24 mouse cellular contexts compared by ENCODE assay signal in the genomic region with DNA sequence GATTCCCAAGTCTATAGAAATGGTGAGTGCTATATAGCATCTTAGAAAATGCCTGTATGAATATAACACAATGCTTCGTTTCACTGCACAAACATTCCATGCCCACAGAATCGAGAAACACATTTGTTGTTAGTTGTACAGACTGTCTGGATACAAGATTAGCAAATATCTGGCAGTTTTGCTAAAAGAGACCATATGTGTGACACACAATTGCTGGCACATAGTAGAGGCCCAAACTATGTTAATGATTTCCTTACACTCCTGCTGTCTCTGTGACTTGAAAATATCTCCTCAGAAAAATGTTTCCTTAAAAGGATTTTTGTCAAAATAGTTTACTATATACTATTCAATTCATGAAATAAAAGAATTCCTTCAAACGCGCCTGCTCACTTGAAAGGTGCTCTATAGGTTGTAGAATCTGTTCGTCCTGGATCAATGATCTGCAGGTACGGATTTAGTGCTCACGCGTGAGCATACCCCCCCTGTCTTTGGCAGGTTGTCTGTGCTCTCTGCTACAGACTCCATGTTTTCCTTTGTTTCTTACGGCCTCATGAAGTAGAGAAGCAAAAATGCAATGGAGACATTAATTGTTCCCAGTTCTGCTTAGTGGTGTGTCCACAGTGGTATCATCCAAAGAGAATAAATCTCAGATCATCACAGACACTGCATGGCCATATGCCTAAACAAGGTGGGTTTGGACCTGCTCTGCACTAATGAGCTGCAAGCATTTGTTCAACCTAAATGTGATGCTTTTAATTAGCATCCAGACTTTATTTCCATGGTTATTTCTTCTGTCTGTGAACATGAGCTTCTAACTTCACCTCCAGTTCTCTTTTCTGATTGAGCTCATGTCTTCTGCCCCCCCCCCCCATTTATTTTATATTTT.
DNase-seq lines count a peak whose midpoint lies in the region; ATAC-seq and TF ChIP-seq lines count a peak whose summit lies in the region.
"Had no signal": no experiment of that assay in that cellular context is flagged by ENCODE, and none has a peak within 500 bp of the region (broad histone marks: within the 10 kb centered on the region; RNA-seq: fewer than 3 reads in every experiment).

No protein-coding gene starts in this region.

- ATAC-seq in embryonic facial prominence, embryonic 13.5 days (ENCODE audit: insufficient number of reproducible peaks, insufficient read depth, low FRiP score, low TSS enrichment, low read depth) = no peak
- peak; percentile 94 for ATAC-seq in forebrain, embryonic 16.5 days
- ATAC-seq in liver, embryonic 12.5 days = no peak
- ATAC-seq: activated CD4-positive, CD25-positive, alpha-beta regulatory T cell, adult 4 months had no signal

- H3K36me3 ChIP-seq in embryonic facial prominence, embryonic 13.5 days = no peaks in the 10 kb centered on the region
- H3K36me3 ChIP-seq in embryonic facial prominence, embryonic 10.5 days (replicated peaks) = no peaks in the 10 kb centered on the region
- no peaks in the 10 kb centered on the region for H3K36me3 ChIP-seq in forebrain, embryonic 16.5 days (ENCODE audit: control insufficient read depth, insufficient read depth)
- no peaks in the 10 kb centered on the region for H3K36me3 ChIP-seq in liver, embryonic 12.5 days
- H3K36me3 ChIP-seq: G1E; heart, embryonic 12.5 days; hindbrain, embryonic 12.5 days; limb, embryonic 12.5 days; liver, embryonic 13.5 days; lung, embryonic 15.5 days; midbrain, embryonic 12.5 days had no signal

- H3K4me2 ChIP-seq in embryonic facial prominence, embryonic 13.5 days = no peak overlapping the region
- peak overlapping the region; percentile 20; the same call in 1 of the 2 replicates for H3K4me2 ChIP-seq in forebrain, embryonic 16.5 days (ENCODE audit: low read length)
- H3K4me2 ChIP-seq in liver, embryonic 12.5 days = no peak overlapping the region
- H3K4me2 ChIP-seq: heart, embryonic 12.5 days; hindbrain, embryonic 12.5 days; limb, embryonic 12.5 days; liver, embryonic 13.5 days; lung, embryonic 15.5 days; midbrain, embryonic 12.5 days had no signal

- no peaks in the 10 kb centered on the region for H3K9me3 ChIP-seq in embryonic facial prominence, embryonic 13.5 days
- no peaks in the 10 kb centered on the region for H3K9me3 ChIP-seq in embryonic facial prominence, embryonic 10.5 days
- no peaks in the 10 kb centered on the region for H3K9me3 ChIP-seq in forebrain, embryonic 16.5 days (ENCODE audit: control insufficient read depth, low read length)
- no peaks in the 10 kb centered on the region for H3K9me3 ChIP-seq in liver, embryonic 12.5 days (replicated peaks)
- H3K9me3 ChIP-seq: G1E; heart, embryonic 12.5 days; hindbrain, embryonic 12.5 days; limb, embryonic 12.5 days; liver, embryonic 13.5 days; lung, embryonic 15.5 days; midbrain, embryonic 12.5 days had no signal

- H3K27ac ChIP-seq in embryonic facial prominence, embryonic 13.5 days = peak overlapping the region; percentile 41; the same call in 1 of the 2 replicates
- H3K27ac ChIP-seq in embryonic facial prominence, embryonic 10.5 days (replicated peaks) = no peak overlapping the region
- H3K27ac ChIP-seq in layer of hippocampus, adult 2 months = no peak overlapping the region
- H3K27ac ChIP-seq in forebrain, embryonic 16.5 days (ENCODE audit: low read length) = peak overlapping the region; percentile 49
- no peak overlapping the region for H3K27ac ChIP-seq in liver, embryonic 12.5 days
- H3K27ac ChIP-seq: hindbrain, embryonic 12.5 days; limb, embryonic 12.5 days; liver, embryonic 13.5 days; lung, embryonic 15.5 days; macrophage; midbrain, embryonic 12.5 days had no signal

- no peak overlapping the region for H3K4me3 ChIP-seq in embryonic facial prominence, embryonic 13.5 days
- no peak overlapping the region for H3K4me3 ChIP-seq in embryonic facial prominence, embryonic 10.5 days
- H3K4me3 ChIP-seq in layer of hippocampus, adult 2 months = no peak overlapping the region
- no peak overlapping the region for H3K4me3 ChIP-seq in forebrain, embryonic 16.5 days (replicated peaks; ENCODE audit: low read length)
- no peak overlapping the region for H3K4me3 ChIP-seq in liver, embryonic 12.5 days
- H3K4me3 ChIP-seq: heart, embryonic 12.5 days; hindbrain, embryonic 12.5 days; limb, embryonic 12.5 days; liver, embryonic 13.5 days; lung, embryonic 15.5 days; midbrain, embryonic 12.5 days had no signal

- no peak for TF ChIP-seq CTCF in layer of hippocampus, adult 2 months (conservative IDR thresholded peaks at IDR 0.05)

- no peaks in the 10 kb centered on the region for H3K4me1 ChIP-seq in embryonic facial prominence, embryonic 13.5 days
- no peaks in the 10 kb centered on the region for H3K4me1 ChIP-seq in embryonic facial prominence, embryonic 10.5 days
- H3K4me1 ChIP-seq in forebrain, embryonic 16.5 days (replicated peaks; ENCODE audit: control insufficient read depth, insufficient read depth, low read length) = peaks cover 4% of the 10 kb centered on the region
- H3K4me1 ChIP-seq in liver, embryonic 12.5 days = no peaks in the 10 kb centered on the region
- H3K4me1 ChIP-seq: heart, embryonic 12.5 days; hindbrain, embryonic 12.5 days; limb, embryonic 12.5 days; liver, embryonic 13.5 days; lung, embryonic 15.5 days; midbrain, embryonic 12.5 days had no signal

- no peak overlapping the region for H3K9ac ChIP-seq in embryonic facial prominence, embryonic 13.5 days
- H3K9ac ChIP-seq in forebrain, embryonic 16.5 days (replicated peaks; ENCODE audit: low read depth, low read length) = no peak overlapping the region
- no peak overlapping the region for H3K9ac ChIP-seq in liver, embryonic 12.5 days
- H3K9ac ChIP-seq: heart, embryonic 12.5 days; hindbrain, embryonic 12.5 days; limb, embryonic 12.5 days; liver, embryonic 13.5 days; lung, embryonic 15.5 days; midbrain, embryonic 12.5 days had no signal

- no peaks in the 10 kb centered on the region for H3K27me3 ChIP-seq in embryonic facial prominence, embryonic 13.5 days
- H3K27me3 ChIP-seq in embryonic facial prominence, embryonic 10.5 days (replicated peaks; ENCODE audit: low read depth, poor library complexity, severe bottlenecking) = no peaks in the 10 kb centered on the region
- H3K27me3 ChIP-seq in forebrain, embryonic 16.5 days (replicated peaks; ENCODE audit: control insufficient read depth, insufficient read depth, low read length) = no peaks in the 10 kb centered on the region
- no peaks in the 10 kb centered on the region for H3K27me3 ChIP-seq in liver, embryonic 12.5 days (replicated peaks)
- H3K27me3 ChIP-seq: heart, embryonic 12.5 days; hindbrain, embryonic 12.5 days; limb, embryonic 12.5 days; liver, embryonic 13.5 days; lung, embryonic 15.5 days; midbrain, embryonic 12.5 days had no signal

- WGBS in embryonic facial prominence, embryonic 13.5 days = 56% methylated on average over 9 of the region's 9 CpGs
- 79% methylated on average over 9 of the region's 9 CpGs for WGBS in embryonic facial prominence, embryonic 10.5 days
- WGBS in forebrain, embryonic 16.5 days = 50% methylated on average over 9 of the region's 9 CpGs
- 76% methylated on average over 9 of the region's 9 CpGs for WGBS in liver, embryonic 12.5 days (ENCODE audit: insufficient replicate concordance)

- no peak for DNase-seq in embryonic facial prominence, embryonic 10.5 days (ENCODE audit: low spot score)
- DNase-seq in layer of hippocampus, adult 2 months (ENCODE audit: low spot score in 2 of 2) = peak; percentile 36 to 68
- no peak for DNase-seq in layer of hippocampus, postnatal 25 days (ENCODE audit: extremely low spot score in 1 of 2, low spot score in 1 of 2)
- no peak for DNase-seq in kidney, postnatal 14 days
- DNase-seq: adrenal gland, postnatal 10 days; cerebellum, adult 18-20 months; heart, adult 11 months; heart, postnatal 14 days; kidney, adult 2 months; kidney, postnatal 36 days; liver, embryonic 13.5 days; right cerebral cortex, postnatal 4 days; thymus, postnatal 25 days had no signal

Comparison
In these comparisons a context has a peak if more than half of its experiments do, and no peak if none do; other contexts are left out.
1. H3K27ac ChIP-seq: peak in embryonic facial prominence, embryonic 13.5 days (single experiment) and forebrain, embryonic 16.5 days (single experiment); none in embryonic facial prominence, embryonic 10.5 days (single experiment), layer of hippocampus, adult 2 months (single experiment) and liver, embryonic 12.5 days (single experiment).
2. DNase-seq: peak in layer of hippocampus, adult 2 months (2 of 2); none in embryonic facial prominence, embryonic 10.5 days (single experiment), layer of hippocampus, postnatal 25 days (0 of 2) and kidney, postnatal 14 days (single experiment).